Mouse (Mus musculus): ENCODE results near the gene Mypop.

Gene Mypop

GRCm38 (mm10) chr7:18990601-18991295, at the start of gene Mypop:
Gene Mypop (plus strand): TSS chr7:18991245.
- DNase-seq (ENCODE audit: low read depth, low spot score), result peak; percentile 100

GRCm38 (mm10) chr7:18942376-18942775, 48.7 kb upstream of the Mypop start:
- no peak for DNase-seq (ENCODE audit: low read depth, low spot score)

GRCm38 (mm10) chr7:18942815-18943214, 48.2 kb upstream of the Mypop start:
- DNase-seq (ENCODE audit: low read depth, low spot score), result no peak

GRCm38 (mm10) chr7:18948151-18948550, 42.9 kb upstream of the Mypop start:
- DNase-seq (ENCODE audit: low read depth, low spot score), result no peak

- DNase-seq (ENCODE audit: low read depth, low spot score), result no peak
Measured at GRCm38 (mm10) chr7:18949781-18950522, 41.1 kb upstream of the Mypop start.

- DNase-seq (ENCODE audit: low read depth, low spot score), result no peak
Measured at GRCm38 (mm10) chr7:18950523-18951315, 40.3 kb upstream of the Mypop start.

- no peak for DNase-seq (ENCODE audit: low read depth, low spot score)
Measured at GRCm38 (mm10) chr7:18951397-18951796, 39.6 kb upstream of the Mypop start.

GRCm38 (mm10) chr7:18957569-18958383, 33.3 kb upstream of the Mypop start:
- no peak for DNase-seq (ENCODE audit: low read depth, low spot score)

GRCm38 (mm10) chr7:18958384-18958766, 32.7 kb upstream of the Mypop start:
- DNase-seq (ENCODE audit: low read depth, low spot score), result no peak

GRCm38 (mm10) chr7:18959446-18959845, 31.6 kb upstream of the Mypop start:
- DNase-seq (ENCODE audit: low read depth, low spot score), result no peak

GRCm38 (mm10) chr7:18962171-18962792, 28.8 kb upstream of the Mypop start:
- no peak for DNase-seq (ENCODE audit: low read depth, low spot score)

- DNase-seq (ENCODE audit: low read depth, low spot score), result no peak
Measured at GRCm38 (mm10) chr7:18962795-18963194, 28.2 kb upstream of the Mypop start.

GRCm38 (mm10) chr7:18963294-18963843, 27.7 kb upstream of the Mypop start:
- no peak for DNase-seq (ENCODE audit: low read depth, low spot score)

GRCm38 (mm10) chr7:18965312-18965711, 25.7 kb upstream of the Mypop start:
- DNase-seq (ENCODE audit: low read depth, low spot score), result no peak

- DNase-seq (ENCODE audit: low read depth, low spot score), result no peak
Measured at GRCm38 (mm10) chr7:18967603-18968002, 23.4 kb upstream of the Mypop start.

GRCm38 (mm10) chr7:18970956-18971355, 20.1 kb upstream of the Mypop start:
- DNase-seq (ENCODE audit: low read depth, low spot score), result no peak

GRCm38 (mm10) chr7:18978381-18978780, 12.7 kb upstream of the Mypop start:
- no peak for DNase-seq (ENCODE audit: low read depth, low spot score)

- DNase-seq (ENCODE audit: low read depth, low spot score), result no peak
Measured at GRCm38 (mm10) chr7:18986503-18986902, 4.5 kb upstream of the Mypop start.

GRCm38 (mm10) chr7:18987100-18987499, 3.9 kb upstream of the Mypop start, which contains the start of gene Nanos2:
Gene Nanos2 (plus strand): TSS chr7:18987400.
- DNase-seq (ENCODE audit: low read depth, low spot score), result no peak

- DNase-seq (ENCODE audit: low read depth, low spot score), result no peak
Measured at GRCm38 (mm10) chr7:18987747-18988146, 3.3 kb upstream of the Mypop start.

- no peak for DNase-seq (ENCODE audit: low read depth, low spot score)
Measured at GRCm38 (mm10) chr7:18988780-18989179, 2.3 kb upstream of the Mypop start.
